Mouse (Mus musculus): Measurements from ENCODE around the gene Snrpd2. TPM values are rescaled to one million over a fixed set of nuclear protein-coding genes. Genes with fewer than 3 reads are reported as not detected.

Gene Snrpd2
- polyA plus RNA-seq, 2 experiments: 143 to 151 TPM

DNA sequence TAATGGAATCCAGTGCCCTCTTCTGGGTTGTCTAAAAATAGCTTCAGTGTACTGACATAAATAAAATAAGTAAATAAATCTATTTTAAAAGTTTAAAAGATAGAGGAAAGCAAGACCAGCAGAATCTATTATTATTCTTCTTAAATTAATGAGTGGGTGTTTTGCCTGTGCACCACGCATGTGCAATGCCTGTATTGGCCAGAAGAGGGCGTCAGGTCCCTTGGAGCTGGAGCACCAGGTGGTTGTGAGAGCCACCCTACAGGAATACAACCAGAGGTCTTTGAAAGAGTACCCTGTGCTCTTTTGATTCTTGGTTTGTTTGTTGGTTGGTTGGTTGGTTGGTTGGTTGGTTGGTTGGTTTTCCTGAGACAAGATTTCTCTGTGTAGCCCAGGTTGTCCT is 48.5 kb downstream of the Snrpd2 start:
- 0 out of 2 replicates have a peak, but pooled peaks cover 4% of the 10 kb centered on the region for H3K9me3 ChIP-seq (ENCODE audit: control insufficient read depth, low read length)
- no peak for DNase-seq (ENCODE audit: low spot score)
- no peaks in the 10 kb centered on the region for H3K4me1 ChIP-seq (ENCODE audit: control insufficient read depth, insufficient read depth, low read length)
- ATAC-seq (ENCODE audit: low FRiP score, low read depth): no peak
- H3K27me3 ChIP-seq (ENCODE audit: control insufficient read depth, insufficient read depth, low read length): no peaks in the 10 kb centered on the region
- no peak overlapping the region for H3K9ac ChIP-seq (ENCODE audit: low read depth, low read length, severe bottlenecking)
- no peak overlapping the region for H3K4me3 ChIP-seq (replicated peaks; ENCODE audit: low read length)
- H3K27ac ChIP-seq (replicated peaks; ENCODE audit: low read depth, low read length): no peak overlapping the region
- 36% methylated on average over 2 of the region's 2 CpGs for WGBS
- H3K36me3 ChIP-seq (ENCODE audit: control insufficient read depth, insufficient read depth, low read length): peaks cover 57% of the 10 kb centered on the region
- no peak overlapping the region for H3K4me2 ChIP-seq (replicated peaks; ENCODE audit: low read depth, low read length, severe bottlenecking)
- no peak for TF ChIP-seq POLR2A (IDR thresholded peaks at IDR 0.05; ENCODE audit: borderline replicate concordance, extremely low read depth, insufficient read depth, insufficient read length)

DNA sequence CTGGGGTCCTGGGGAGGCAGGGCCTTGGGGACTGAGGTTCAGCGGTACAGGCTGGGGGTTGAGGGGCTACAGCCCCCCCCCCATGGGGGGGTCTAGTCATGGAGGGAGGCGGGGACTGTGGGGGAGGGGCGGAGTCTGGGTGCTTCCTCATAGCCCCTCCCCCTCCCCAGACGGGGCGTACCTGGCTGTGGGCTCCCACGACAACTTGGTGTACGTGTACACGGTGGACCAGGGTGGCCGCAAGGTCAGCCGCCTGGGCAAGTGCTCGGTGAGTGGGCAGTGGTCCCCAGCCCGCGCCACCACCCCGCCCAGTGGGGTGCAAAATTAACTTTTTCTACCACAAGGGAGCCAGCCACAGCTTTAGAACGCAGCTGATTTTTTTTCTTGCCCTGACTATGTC is 52.1 kb downstream of the Snrpd2 start:
- Histone ChIP-seq H3K27ac (replicated peaks; ENCODE audit: low read depth, low read length) (no peak overlapping the region), H3K27me3 (ENCODE audit: control insufficient read depth, insufficient read depth, low read length) (no peaks in the 10 kb centered on the region), H3K4me1 (ENCODE audit: control insufficient read depth, insufficient read depth, low read length) (no peaks in the 10 kb centered on the region), H3K4me2 (replicated peaks; ENCODE audit: low read depth, low read length, severe bottlenecking) (no peak overlapping the region), H3K4me3 (replicated peaks; ENCODE audit: low read length) (no peak overlapping the region), H3K36me3 (ENCODE audit: control insufficient read depth, insufficient read depth, low read length) (peaks cover 57% of the 10 kb centered on the region), H3K9ac (ENCODE audit: low read depth, low read length, severe bottlenecking) (no peak overlapping the region), H3K9me3 (ENCODE audit: control insufficient read depth, low read length) (no peaks in the 10 kb centered on the region)
- DNase-seq (ENCODE audit: low spot score) (no peak), ATAC-seq (ENCODE audit: low FRiP score, low read depth) (no peak)
- WGBS: 66% methylated on average over 14 of the region's 15 CpGs
- TF ChIP-seq POLR2A (IDR thresholded peaks at IDR 0.05; ENCODE audit: borderline replicate concordance, extremely low read depth, insufficient read depth, insufficient read length): no peak

DNA sequence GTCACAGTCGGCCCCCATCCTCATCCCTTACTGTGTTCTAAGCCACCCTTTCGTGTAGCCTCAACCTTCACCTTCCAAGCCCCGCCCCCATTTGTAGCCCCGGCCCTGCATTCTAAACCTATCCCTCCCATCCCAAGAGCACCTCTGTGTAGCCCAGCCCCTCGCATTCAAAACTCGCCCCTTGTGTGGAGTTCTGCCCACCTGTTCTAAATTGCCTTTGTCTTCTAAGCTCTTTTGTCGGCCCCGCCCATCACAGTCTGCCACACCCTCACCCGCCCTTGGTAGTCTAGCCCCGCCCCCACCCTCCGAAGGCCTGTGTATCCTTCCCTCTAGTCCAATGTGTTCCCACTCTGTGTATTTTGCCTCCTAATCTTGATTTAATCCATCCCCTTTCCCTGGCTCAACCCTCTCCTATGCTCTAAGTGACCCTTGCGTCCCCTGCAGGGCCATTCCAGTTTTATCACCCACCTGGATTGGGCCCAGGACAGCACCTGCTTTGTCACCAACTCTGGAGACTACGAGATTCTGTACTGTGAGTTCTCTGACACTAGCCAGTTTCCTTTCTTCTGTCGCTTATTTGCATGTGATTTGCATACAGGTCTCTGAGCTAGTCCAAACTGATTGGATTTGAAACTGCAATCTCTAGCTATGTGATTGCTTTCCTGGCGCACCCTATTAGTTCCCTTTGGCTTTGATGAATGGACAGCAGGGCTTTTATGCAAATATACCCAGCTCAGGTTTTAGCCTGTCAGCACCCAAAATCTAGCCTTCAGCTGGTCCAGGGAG is 52.7 kb downstream of the Snrpd2 start:
- TF ChIP-seq POLR2A (IDR thresholded peaks at IDR 0.05; ENCODE audit: borderline replicate concordance, extremely low read depth, insufficient read depth, insufficient read length): no peak
- DNase-seq (ENCODE audit: low spot score): no peak
- Histone ChIP-seq H3K9me3 (ENCODE audit: control insufficient read depth, low read length) (no peaks in the 10 kb centered on the region), H3K4me3 (replicated peaks; ENCODE audit: low read length) (no peak overlapping the region), H3K27ac (replicated peaks; ENCODE audit: low read depth, low read length) (no peak overlapping the region), H3K9ac (ENCODE audit: low read depth, low read length, severe bottlenecking) (no peak overlapping the region), H3K27me3 (ENCODE audit: control insufficient read depth, insufficient read depth, low read length) (no peaks in the 10 kb centered on the region), H3K36me3 (ENCODE audit: control insufficient read depth, insufficient read depth, low read length) (peaks cover 51% of the 10 kb centered on the region), H3K4me2 (replicated peaks; ENCODE audit: low read depth, low read length, severe bottlenecking) (no peak overlapping the region), H3K4me1 (ENCODE audit: control insufficient read depth, insufficient read depth, low read length) (no peaks in the 10 kb centered on the region)
- no peak for ATAC-seq (ENCODE audit: low FRiP score, low read depth)
- WGBS: 54% methylated on average over 15 of the region's 15 CpGs

MicroRNA genes within 50 kb of the gene (microRNA counts, 519-probe panel; counts per million panel counts)
- not detected for microRNA mmu-miR-330

Small RNAs within 50 kb of the gene (microRNA-seq; reads per million reads assigned to microRNA genes)
- gene Mir330: 212 reads per million, percentile 56 among the genes with 10 or more reads in this experiment

Other genes starting within 250 kb of the Snrpd2 start
- 46.7 and 50.1 TPM in 2 replicates for gene Ccdc61, start 239.3 kb upstream of the Snrpd2 start, polyA plus RNA-seq (2012; rRNA removed)
- gene Ccdc61, start 239.3 kb upstream of the Snrpd2 start, polyA plus RNA-seq (2014; fragmentation: Nextera tagmentation; extraction: Ambion mirVana): 23.9 and 29.0 TPM in 2 replicates
- 1.3 TPM in 2 replicates for gene Nova2, start 223.8 kb upstream of the Snrpd2 start, polyA plus RNA-seq (2012; rRNA removed)
- gene Nova2, start 223.8 kb upstream of the Snrpd2 start, polyA plus RNA-seq (2014; fragmentation: Nextera tagmentation; extraction: Ambion mirVana): 0.37 and 0.57 TPM in 2 replicates
- gene Nanos2, start 162.3 kb upstream of the Snrpd2 start, polyA plus RNA-seq (2012; rRNA removed): 0.06 TPM in 1 of 2 replicates, not detected in the other
- gene Nanos2, start 162.3 kb upstream of the Snrpd2 start, polyA plus RNA-seq (2014; fragmentation: Nextera tagmentation; extraction: Ambion mirVana): not detected in 2 replicates
- gene Mypop, start 158.5 kb upstream of the Snrpd2 start, polyA plus RNA-seq (2012; rRNA removed): 13.6 and 19.3 TPM in 2 replicates
- gene Mypop, start 158.5 kb upstream of the Snrpd2 start, polyA plus RNA-seq (2014; fragmentation: Nextera tagmentation; extraction: Ambion mirVana): 5.3 and 5.7 TPM in 2 replicates
- 36.1 and 46.8 TPM in 2 replicates for gene Irf2bp1, start 145.7 kb upstream of the Snrpd2 start, polyA plus RNA-seq (2012; rRNA removed)
- 34.2 and 37.3 TPM in 2 replicates for gene Irf2bp1, start 145.7 kb upstream of the Snrpd2 start, polyA plus RNA-seq (2014; fragmentation: Nextera tagmentation; extraction: Ambion mirVana)
- 5.3 and 6.7 TPM in 2 replicates for gene Foxa3, start 126.2 kb upstream of the Snrpd2 start, polyA plus RNA-seq (2012; rRNA removed)
- 3.1 and 3.2 TPM in 2 replicates for gene Foxa3, start 126.2 kb upstream of the Snrpd2 start, polyA plus RNA-seq (2014; fragmentation: Nextera tagmentation; extraction: Ambion mirVana)
- gene Sympk, start 125.3 kb upstream of the Snrpd2 start, polyA plus RNA-seq (2012; rRNA removed): 97.0 and 113 TPM in 2 replicates
- gene Sympk, start 125.3 kb upstream of the Snrpd2 start, polyA plus RNA-seq (2014; fragmentation: Nextera tagmentation; extraction: Ambion mirVana): 23.0 and 27.5 TPM in 2 replicates
- 0.04 and 0.12 TPM in 2 replicates for gene Rsph6a, start 95.0 kb upstream of the Snrpd2 start, polyA plus RNA-seq (2012; rRNA removed)
- not detected in 2 replicates for gene Rsph6a, start 95.0 kb upstream of the Snrpd2 start, polyA plus RNA-seq (2014; fragmentation: Nextera tagmentation; extraction: Ambion mirVana)
- 126 and 167 TPM in 2 replicates for gene Dmwd, start 73.5 kb upstream of the Snrpd2 start, polyA plus RNA-seq (2012; rRNA removed)
- 21.8 and 26.5 TPM in 2 replicates for gene Dmwd, start 73.5 kb upstream of the Snrpd2 start, polyA plus RNA-seq (2014; fragmentation: Nextera tagmentation; extraction: Ambion mirVana)
- 143 and 177 TPM in 2 replicates for gene Dmpk, start 65.9 kb upstream of the Snrpd2 start, polyA plus RNA-seq (2012; rRNA removed)
- 33.1 and 37.1 TPM in 2 replicates for gene Dmpk, start 65.9 kb upstream of the Snrpd2 start, polyA plus RNA-seq (2014; fragmentation: Nextera tagmentation; extraction: Ambion mirVana)
- 103 and 157 TPM in 2 replicates for gene Six5, start 55.1 kb upstream of the Snrpd2 start, polyA plus RNA-seq (2012; rRNA removed)
- 19.1 and 20.3 TPM in 2 replicates for gene Six5, start 55.1 kb upstream of the Snrpd2 start, polyA plus RNA-seq (2014; fragmentation: Nextera tagmentation; extraction: Ambion mirVana)
- gene Gm4969, start 31.4 kb upstream of the Snrpd2 start, polyA plus RNA-seq (2012; rRNA removed): 7.0 and 7.7 TPM in 2 replicates
- 2.5 and 4.0 TPM in 2 replicates for gene Gm4969, start 31.4 kb upstream of the Snrpd2 start, polyA plus RNA-seq (2014; fragmentation: Nextera tagmentation; extraction: Ambion mirVana)
- 10.6 and 14.6 TPM in 2 replicates for gene Fbxo46, start 29.9 kb upstream of the Snrpd2 start, polyA plus RNA-seq (2012; rRNA removed)
- gene Fbxo46, start 29.9 kb upstream of the Snrpd2 start, polyA plus RNA-seq (2014; fragmentation: Nextera tagmentation; extraction: Ambion mirVana): 9.9 and 11.2 TPM in 2 replicates
- 13.2 and 15.6 TPM in 2 replicates for gene Qpctl, start 431 bp upstream of the Snrpd2 start, polyA plus RNA-seq (2012; rRNA removed)
- gene Qpctl, start 431 bp upstream of the Snrpd2 start, polyA plus RNA-seq (2014; fragmentation: Nextera tagmentation; extraction: Ambion mirVana): 11.1 and 12.1 TPM in 2 replicates
- 1.1 and 1.4 TPM in 2 replicates for gene Gipr, start 16.4 kb downstream of the Snrpd2 start, polyA plus RNA-seq (2012; rRNA removed)
- 0.32 TPM in 1 of 2 replicates, not detected in the other for gene Gipr, start 16.4 kb downstream of the Snrpd2 start, polyA plus RNA-seq (2014; fragmentation: Nextera tagmentation; extraction: Ambion mirVana)
- gene Eml2, start 26.7 kb downstream of the Snrpd2 start, polyA plus RNA-seq (2012; rRNA removed): 38.5 and 49.9 TPM in 2 replicates
- 1.5 and 3.6 TPM in 2 replicates for gene Eml2, start 26.7 kb downstream of the Snrpd2 start, polyA plus RNA-seq (2014; fragmentation: Nextera tagmentation; extraction: Ambion mirVana)
- 9.2 and 15.5 TPM in 2 replicates for gene Gpr4, start 62.8 kb downstream of the Snrpd2 start, polyA plus RNA-seq (2012; rRNA removed)
- 4.0 and 4.4 TPM in 2 replicates for gene Gpr4, start 62.8 kb downstream of the Snrpd2 start, polyA plus RNA-seq (2014; fragmentation: Nextera tagmentation; extraction: Ambion mirVana)
- gene Opa3, start 78.6 kb downstream of the Snrpd2 start, polyA plus RNA-seq (2012; rRNA removed): 19.6 and 23.6 TPM in 2 replicates
- 27.5 and 31.7 TPM in 2 replicates for gene Opa3, start 78.6 kb downstream of the Snrpd2 start, polyA plus RNA-seq (2014; fragmentation: Nextera tagmentation; extraction: Ambion mirVana)
- gene Vasp, start 122.1 kb downstream of the Snrpd2 start, polyA plus RNA-seq (2012; rRNA removed): 126 and 169 TPM in 2 replicates
- 66.7 and 67.0 TPM in 2 replicates for gene Vasp, start 122.1 kb downstream of the Snrpd2 start, polyA plus RNA-seq (2014; fragmentation: Nextera tagmentation; extraction: Ambion mirVana)
- gene Ppm1n, start 130.3 kb downstream of the Snrpd2 start, polyA plus RNA-seq (2012; rRNA removed): not detected in 2 replicates
- not detected in 2 replicates for gene Ppm1n, start 130.3 kb downstream of the Snrpd2 start, polyA plus RNA-seq (2014; fragmentation: Nextera tagmentation; extraction: Ambion mirVana)
- gene Rtn2, start 132.9 kb downstream of the Snrpd2 start, polyA plus RNA-seq (2012; rRNA removed): 44.3 and 59.4 TPM in 2 replicates
- gene Rtn2, start 132.9 kb downstream of the Snrpd2 start, polyA plus RNA-seq (2014; fragmentation: Nextera tagmentation; extraction: Ambion mirVana): 22.5 and 30.6 TPM in 2 replicates
- gene Fosb, start 160.3 kb downstream of the Snrpd2 start, polyA plus RNA-seq (2012; rRNA removed): 0.69 and 0.88 TPM in 2 replicates
- 0.14 and 0.28 TPM in 2 replicates for gene Fosb, start 160.3 kb downstream of the Snrpd2 start, polyA plus RNA-seq (2014; fragmentation: Nextera tagmentation; extraction: Ambion mirVana)
- gene Ercc1, start 195.1 kb downstream of the Snrpd2 start, polyA plus RNA-seq (2012; rRNA removed): 72.3 and 93.5 TPM in 2 replicates
- gene Ercc1, start 195.1 kb downstream of the Snrpd2 start, polyA plus RNA-seq (2014; fragmentation: Nextera tagmentation; extraction: Ambion mirVana): 74.3 and 86.1 TPM in 2 replicates
- gene Cd3eap, start 209.8 kb downstream of the Snrpd2 start, polyA plus RNA-seq (2012; rRNA removed): 13.7 and 19.4 TPM in 2 replicates
- gene Cd3eap, start 209.8 kb downstream of the Snrpd2 start, polyA plus RNA-seq (2014; fragmentation: Nextera tagmentation; extraction: Ambion mirVana): 25.2 and 28.7 TPM in 2 replicates
- gene Ppp1r13l, start 210.0 kb downstream of the Snrpd2 start, polyA plus RNA-seq (2012; rRNA removed): 33.8 and 39.3 TPM in 2 replicates
- gene Ppp1r13l, start 210.0 kb downstream of the Snrpd2 start, polyA plus RNA-seq (2014; fragmentation: Nextera tagmentation; extraction: Ambion mirVana): 15.3 and 16.8 TPM in 2 replicates
- 58.1 and 73.8 TPM in 2 replicates for gene Ercc2, start 232.3 kb downstream of the Snrpd2 start, polyA plus RNA-seq (2012; rRNA removed)
- 11.3 and 12.6 TPM in 2 replicates for gene Ercc2, start 232.3 kb downstream of the Snrpd2 start, polyA plus RNA-seq (2014; fragmentation: Nextera tagmentation; extraction: Ambion mirVana)